Mouse (Mus musculus) MEL (cell line): ENCODE data around the gene Il4ra. TPM values are rescaled to one million over a fixed set of nuclear protein-coding genes. Genes with fewer than 3 reads are reported as not detected.

ENCODE experiments used
- DNase-seq: peaks from one replicate; pipeline ENCODE4 v3.0.0; 2011; ENCODE audit warnings: low read depth, low spot score
- H3K27ac ChIP-seq: 2 replicates; pipeline ENCODE4 v1.5.1; 2012; ENCODE audit warnings: low read depth, mild to moderate bottlenecking, control low read depth, low read length, moderate library complexity; ENCODE audit not compliant: control insufficient read depth
- H3K27me3 ChIP-seq, 2 experiments: fragments of 150-350 bp in 1 of 2; sonication (generic) in 1 of 2; 2 replicates each; pipeline ENCODE4 v1.6.1; 2012; ENCODE audit warnings: low read length in 2 of 2, mild to moderate bottlenecking in 2 of 2, improper control_type of control experiment in 1 of 2, moderate library complexity in 1 of 2; ENCODE audit not compliant: insufficient read depth in 2 of 2, control insufficient read depth in 1 of 2
- H3K36me3 ChIP-seq, 2 experiments: 2 replicates each; pipeline ENCODE4 v1.6.1; 2012 to 2014; ENCODE audit warnings: low read length in 2 of 2, improper control_type of control experiment in 1 of 2, inconsistent platforms in 1 of 2, mild to moderate bottlenecking in 1 of 2; ENCODE audit not compliant: insufficient read depth in 2 of 2, control insufficient read depth in 1 of 2
- H3K4me1 ChIP-seq, 2 experiments: fragments of 150-350 bp in 1 of 2; sonication (generic) in 1 of 2; 2 replicates each; pipeline ENCODE4 v1.6.1; 2012; ENCODE audit warnings: low read length in 2 of 2, improper control_type of control experiment in 1 of 2, mild to moderate bottlenecking in 1 of 2; ENCODE audit not compliant: insufficient read depth in 2 of 2, control insufficient read depth in 1 of 2
- H3K4me3 ChIP-seq, 2 experiments: fragments of 150-350 bp in 1 of 2; sonication (generic) in 1 of 2; 2 replicates each; pipeline ENCODE4 v1.5.1; 2012; ENCODE audit warnings: low read depth in 2 of 2, low read length in 2 of 2, mild to moderate bottlenecking in 2 of 2, moderate library complexity in 2 of 2, control low read depth in 1 of 2, improper control_type of control experiment in 1 of 2; ENCODE audit not compliant: control insufficient read depth in 1 of 2, insufficient read depth in 1 of 2
- H3K79me2 ChIP-seq: 2 replicates; pipeline ENCODE4 v1.6.1; 2012; ENCODE audit warnings: mild to moderate bottlenecking, low read length, moderate library complexity; ENCODE audit not compliant: control insufficient read depth, poor library complexity, insufficient read depth
- H3K9ac ChIP-seq: 2 replicates; pipeline ENCODE4 v1.6.1; 2012; ENCODE audit warnings: low read depth, mild to moderate bottlenecking, control low read depth, low read length, moderate library complexity; ENCODE audit not compliant: control insufficient read depth, poor library complexity, severe bottlenecking
- H3K9me3 ChIP-seq: fragments of 150-350 bp; sonication (generic); replicated peaks from 2 replicates; pipeline ENCODE4 v1.6.1; 2012; ENCODE audit warnings: mild to moderate bottlenecking, low read length, improper control_type of control experiment, moderate library complexity; ENCODE audit not compliant: insufficient read depth
- CHD1 ChIP-seq: IDR thresholded peaks from 2 replicates; pipeline ENCODE4 v1.6.1; 2012; ENCODE audit warnings: low read depth, mild to moderate bottlenecking, inconsistent platforms, low read length, improper control_type of control experiment
- CTCF ChIP-seq, 3 experiments: IDR thresholded peaks in 2 of 3; conservative IDR thresholded peaks in 1 of 3; 2 replicates each; pipeline ENCODE4 v1.5.1; 2011 to 2012; ENCODE audit warnings: low read length in 3 of 3, low read depth in 2 of 3, mild to moderate bottlenecking in 2 of 3, improper control_type of control experiment in 1 of 3, inconsistent platforms in 1 of 3, mixed read lengths in 1 of 3, moderate library complexity in 1 of 3; ENCODE audit not compliant: control insufficient read depth in 1 of 3, insufficient read depth in 1 of 3, poor library complexity in 1 of 3, severe bottlenecking in 1 of 3
- EP300 ChIP-seq, 2 experiments: IDR thresholded peaks; 2 replicates each; pipeline ENCODE4 v1.6.1; 2011; ENCODE audit warnings: improper control_type of control experiment in 2 of 2, low read length in 2 of 2, low read depth in 1 of 2, mild to moderate bottlenecking in 1 of 2
- GABPA ChIP-seq: IDR thresholded peaks from 2 replicates; pipeline ENCODE4 v1.6.1; 2012; ENCODE audit warnings: low read depth, mild to moderate bottlenecking, inconsistent platforms, low read length, improper control_type of control experiment, moderate library complexity
- GATA1 ChIP-seq: IDR thresholded peaks from 2 replicates; pipeline ENCODE4 v1.6.1; 2011; ENCODE audit warnings: low read depth, low read length, improper control_type of control experiment
- HCFC1 ChIP-seq: IDR thresholded peaks from 2 replicates; pipeline ENCODE4 v1.6.1; 2012; ENCODE audit warnings: low read depth, mild to moderate bottlenecking, inconsistent platforms, low read length, improper control_type of control experiment, moderate library complexity
- JUND ChIP-seq: IDR thresholded peaks from 2 replicates; pipeline ENCODE4 v1.6.1; 2011; ENCODE audit warnings: low read depth, mild to moderate bottlenecking, improper control_type of control experiment, low read length
- KAT2A ChIP-seq: conservative IDR thresholded peaks from 2 replicates; pipeline ENCODE4 v1.6.1; 2012; ENCODE audit warnings: low read depth, low read length, improper control_type of control experiment, inconsistent platforms
- MAFK ChIP-seq: IDR thresholded peaks from 2 replicates; pipeline ENCODE4 v1.6.1; 2011; ENCODE audit warnings: low read depth, mild to moderate bottlenecking, low read length, improper control_type of control experiment, borderline replicate concordance
- MAX ChIP-seq: IDR thresholded peaks from 2 replicates; pipeline ENCODE4 v1.6.1; 2011; ENCODE audit warnings: low read length, improper control_type of control experiment
- MXI1 ChIP-seq: IDR thresholded peaks from 2 replicates; pipeline ENCODE4 v1.6.1; 2011; ENCODE audit warnings: mild to moderate bottlenecking, low read depth, low read length, improper control_type of control experiment
- NRF1 ChIP-seq: IDR thresholded peaks from 2 replicates; pipeline ENCODE4 v1.6.1; 2014; ENCODE audit warnings: low read depth, mild to moderate bottlenecking, inconsistent platforms, low read length, improper control_type of control experiment, moderate library complexity; ENCODE audit not compliant: poor library complexity, insufficient read depth, severe bottlenecking
- POLR2AphosphoS5 ChIP-seq: IDR thresholded peaks from 2 replicates; pipeline ENCODE4 v1.6.1; 2012; ENCODE audit warnings: low read depth, borderline replicate concordance, mild to moderate bottlenecking, inconsistent platforms, low read length, moderate library complexity, mixed read lengths
- TAL1 ChIP-seq: IDR thresholded peaks from 2 replicates; pipeline ENCODE4 v1.6.1; 2012; ENCODE audit warnings: mild to moderate bottlenecking, inconsistent platforms, low read length, moderate library complexity, mixed read lengths
- USF1 ChIP-seq: IDR thresholded peaks from 2 replicates; pipeline ENCODE4 v1.6.1; 2014; ENCODE audit warnings: low read depth, mild to moderate bottlenecking, inconsistent platforms, low read length, improper control_type of control experiment, moderate library complexity
- ZKSCAN1 ChIP-seq: IDR thresholded peaks from 2 replicates; pipeline ENCODE4 v1.6.1; 2012; ENCODE audit warnings: low read depth, mild to moderate bottlenecking, inconsistent platforms, low read length, improper control_type of control experiment, moderate library complexity
- ZMIZ1 ChIP-seq: IDR thresholded peaks from 2 replicates; pipeline ENCODE4 v1.6.1; 2012; ENCODE audit warnings: low read depth, mild to moderate bottlenecking, inconsistent platforms, low read length, improper control_type of control experiment, moderate library complexity
- ZNF384 ChIP-seq: IDR thresholded peaks from 2 replicates; pipeline ENCODE4 v1.6.1; 2012; ENCODE audit warnings: low read depth, mild to moderate bottlenecking, inconsistent platforms, low read length, improper control_type of control experiment
- polyA plus RNA-seq, 2 experiments: library from polyadenylated mRNA; stranded (reverse) in 1 of 2; unstranded in 1 of 2; fragments of >175 nt in 1 of 2; fragments of >200 nt in 1 of 2; gene quantifications; 2 replicates each; pipeline versions ENCODE4 v1.2.1 to v1.2.4; 2012; ENCODE audit warnings: low replicate concordance in 2 of 2, low read depth in 1 of 2; ENCODE audit not compliant: insufficient read length in 2 of 2, insufficient read depth in 1 of 2, missing spikeins in 1 of 2
- total RNA-seq: library from RNA; depleted of rRNA; stranded (reverse); fragments of 300-350 nt; gene quantifications from 2 replicates; pipeline ENCODE4 v1.2.3, GENCODE M21; 2012

Il4ra gene
- total and polyA plus RNA-seq, 3 experiments, result 3.6 to 5.0 TPM; not detected in 1

- no peak for TF ChIP-seq EP300 (IDR thresholded peaks at IDR 0.05; ENCODE audit: low read depth in 1 of 2, low read length in 2 of 2)
- no peaks in the 10 kb centered on the region for H3K36me3 ChIP-seq
- H3K9me3 ChIP-seq, result no peaks in the 10 kb centered on the region
- H3K4me1 ChIP-seq, result 0 out of 4 replicates have a peak, but pooled peaks cover 0 to 7% of the 10 kb centered on the region in 2 experiments
- DNase-seq, result no peak
- H3K27ac ChIP-seq, result no peak overlapping the region
- H3K79me2 ChIP-seq, result no peaks in the 10 kb centered on the region
- H3K27me3 ChIP-seq, result peaks cover 1 to 2% of the 10 kb centered on the region in 2 experiments; a peak in 2 of 4 replicates
- H3K9ac ChIP-seq, result no peak overlapping the region
- no peak overlapping the region for H3K4me3 ChIP-seq
Measured at GRCm38 (mm10) chr7:125615453-125615852, 63.5 kb downstream of the Il4ra start.

DNA sequence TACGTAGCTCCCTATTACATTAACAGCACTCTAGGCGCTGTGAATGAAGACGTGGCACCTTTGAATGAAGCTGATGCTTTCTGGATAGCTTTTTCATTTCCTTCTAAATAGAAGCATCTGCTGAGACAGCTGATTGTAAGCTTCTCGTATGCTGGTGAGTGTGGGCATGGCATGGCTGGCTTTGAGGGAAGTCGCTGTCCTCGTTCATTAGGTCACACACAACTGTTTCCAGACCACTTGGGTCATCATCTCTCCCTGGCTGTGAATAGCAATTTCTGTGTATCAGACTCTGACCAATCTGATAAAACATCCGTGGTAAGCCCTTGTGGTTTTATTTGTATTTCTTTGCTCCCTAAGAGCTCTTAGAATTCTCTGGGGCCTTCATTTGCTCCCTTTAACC is 66.1 kb downstream of the Il4ra start:
- TF ChIP-seq HCFC1, result no peak
- no peak for TF ChIP-seq ZNF384
- no peak for TF ChIP-seq GABPA
- TF ChIP-seq, all 39 proteins: peak for 0
- Histone ChIP-seq H3K9me3 (no peaks in the 10 kb centered on the region), H3K4me3 (no peak overlapping the region), H3K27me3 (peaks cover 1 to 2% of the 10 kb centered on the region in 2 experiments; a peak in 1 of 4 replicates), H3K36me3 (no peaks in the 10 kb centered on the region), H3K27ac (no peak overlapping the region), H3K9ac (no peak overlapping the region), H3K4me1 (0 out of 4 replicates have a peak, but pooled peaks cover 0 to 8% of the 10 kb centered on the region in 2 experiments), H3K79me2 (no peaks in the 10 kb centered on the region)
- DNase-seq, result no peak

- no peaks in the 10 kb centered on the region for H3K36me3 ChIP-seq
- H3K4me1 ChIP-seq, result 0 out of 4 replicates have a peak, but pooled peaks cover 0 to 8% of the 10 kb centered on the region in 2 experiments
- peak; percentile 54 for DNase-seq
- TF ChIP-seq MAFK (no peak), ZNF384 (peak; percentile 68)
- H3K9ac ChIP-seq, result no peak overlapping the region
- no peaks in the 10 kb centered on the region for H3K9me3 ChIP-seq
- H3K4me3 ChIP-seq, result no peak overlapping the region
- 0 out of 4 replicates have a peak, but pooled peaks cover 0 to 2% of the 10 kb centered on the region in 2 experiments for H3K27me3 ChIP-seq
- no peaks in the 10 kb centered on the region for H3K79me2 ChIP-seq
- no peak overlapping the region for H3K27ac ChIP-seq
Measured at GRCm38 (mm10) chr7:125620077-125620476, 68.2 kb downstream of the Il4ra start.

GRCm38 (mm10) chr7:125622741-125623685 is 71.1 kb downstream of the Il4ra start:
- H3K9ac ChIP-seq, result no peak overlapping the region
- no peak for TF ChIP-seq TAL1
- TF ChIP-seq ZMIZ1, result no peak
- no peak for TF ChIP-seq MXI1
- TF ChIP-seq CTCF (IDR thresholded peaks at IDR 0.05 in 2 of 3, conservative IDR thresholded peaks at IDR 0.05 in 1 of 3; ENCODE audit: control insufficient read depth in 1 of 3, insufficient read depth in 1 of 3, low read depth in 2 of 3, low read length in 3 of 3, poor library complexity in 1 of 3, severe bottlenecking in 1 of 3), result no peak
- TF ChIP-seq CHD1, result no peak
- TF ChIP-seq GATA1, result no peak
- TF ChIP-seq MAX, result no peak
- no peak for TF ChIP-seq JUND
- no peak for TF ChIP-seq ZKSCAN1
- no peak for TF ChIP-seq KAT2A
- no peak for TF ChIP-seq USF1
- no peak for TF ChIP-seq NRF1
- no peak for TF ChIP-seq POLR2AphosphoS5

More at GRCm38 (mm10) chr7:125622741-125623685, 71.1 kb downstream of the Il4ra start:
- Histone ChIP-seq H3K4me1 (0 out of 4 replicates have a peak, but pooled peaks cover 0 to 8% of the 10 kb centered on the region in 2 experiments), H3K27ac (no peak overlapping the region), H3K79me2 (no peaks in the 10 kb centered on the region), H3K9me3 (no peaks in the 10 kb centered on the region), H3K27me3 (peaks cover 0 to 2% of the 10 kb centered on the region in 2 experiments; a peak in 1 of 4 replicates), H3K36me3 (no peaks in the 10 kb centered on the region), H3K4me3 (no peak overlapping the region)
- no peak for DNase-seq
